Comparison of ENCODE assay signal across 18 mouse cellular contexts in the genomic region with DNA sequence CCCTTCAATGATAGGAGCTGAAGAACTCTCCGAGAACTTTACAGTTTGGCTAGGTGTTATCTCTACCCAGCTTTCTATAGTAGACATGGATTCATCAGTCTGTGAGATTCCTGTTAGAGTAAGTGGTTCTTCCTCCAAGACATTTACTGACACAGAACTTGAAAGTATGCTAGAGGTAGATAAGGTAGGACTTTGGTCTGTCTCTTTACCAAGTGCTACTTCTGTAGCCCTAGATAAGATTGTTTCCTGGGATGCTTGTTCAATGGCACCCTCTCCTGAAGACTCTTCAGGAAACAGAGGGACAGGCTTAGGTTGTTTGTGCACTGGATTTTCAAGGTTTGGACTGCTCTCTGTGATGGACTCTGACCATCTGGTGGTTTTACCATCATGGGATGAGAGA.
"Had no signal": no experiment of that assay in that cellular context is flagged by ENCODE, and none has a peak within 500 bp of the region (broad histone marks: within the 10 kb centered on the region; RNA-seq: fewer than 3 reads in every experiment).

No protein-coding gene starts in this region.

- H3K4me2 ChIP-seq: lung, embryonic 14.5 days; midbrain, embryonic 12.5 days; neural tube, embryonic 13.5 days; neural tube, embryonic 15.5 days had no signal

- H3K4me1 ChIP-seq: midbrain, embryonic 10.5 days; midbrain, embryonic 12.5 days; neural tube, embryonic 13.5 days; neural tube, embryonic 15.5 days had no signal

- DNase-seq: lung, embryonic 14.5 days; lung, postnatal 10 days; lung, postnatal 4 days; midbrain, embryonic 14.5 days; retina, postnatal 1 day; right cerebral cortex, adult 18-20 months; right cerebral cortex, postnatal 25 days; right cerebral cortex, postnatal 4 days; spleen, adult 18-20 months; thymus, adult 18-20 months; thymus, postnatal 14 days; thymus, postnatal 36 days had no signal

- H3K27ac ChIP-seq: midbrain, embryonic 10.5 days; midbrain, embryonic 12.5 days; neural tube, embryonic 13.5 days; neural tube, embryonic 15.5 days had no signal

- H3K9ac ChIP-seq: lung, embryonic 14.5 days; midbrain, embryonic 12.5 days; neural tube, embryonic 13.5 days; neural tube, embryonic 15.5 days had no signal

- H3K4me3 ChIP-seq: midbrain, embryonic 10.5 days; midbrain, embryonic 12.5 days; myocyte; neural tube, embryonic 13.5 days; neural tube, embryonic 15.5 days had no signal

- H3K27me3 ChIP-seq: midbrain, embryonic 12.5 days; neural tube, embryonic 13.5 days; neural tube, embryonic 15.5 days had no signal

- H3K9me3 ChIP-seq: midbrain, embryonic 10.5 days; midbrain, embryonic 12.5 days; neural tube, embryonic 13.5 days; neural tube, embryonic 15.5 days had no signal

- ATAC-seq: midbrain, embryonic 16.5 days had no signal
